Mouse (Mus musculus): ENCODE measurements at regions not wholly inside any gene's neighbourhood (a gene's known extent, or its start where the extent isn't known, plus 50 kb on each side); places are given as distances from the start of the nearest gene placed in this dataset.

GRCm38 (mm10) chr7:74647310-74647709 is 92.7 kb upstream of the Slco3a1 start:
- TF ChIP-seq CTCF (IDR thresholded peaks at IDR 0.05; ENCODE audit: low read depth) (no peak), EP300 (optimal IDR thresholded peaks at IDR 0.05) (no peak)

Measured in stomach, postnatal 0 days (tissue).